Mouse (Mus musculus) hindbrain, embryonic 15.5 days (tissue): ENCODE results near the gene Clic5. TPM values are rescaled to one million over a fixed set of nuclear protein-coding genes. Genes with fewer than 3 reads are reported as not detected.

Experiments used
- polyA plus RNA-seq: library from polyadenylated mRNA; unstranded; fragments of >200 nt; fragmentation: Nextera tagmentation; extraction: Ambion mirVana; gene quantifications from 2 replicates; pipeline ENCODE4 v1.2.1, GENCODE M21; 2015

Gene Clic5
- polyA plus RNA-seq, 1 experiment from 2014 or later, result 0.18 TPM

Other genes starting within 250 kb of the Clic5 start
- 105 and 116 TPM in 2 replicates for gene Enpp5, start 109.8 kb upstream of the Clic5 start, polyA plus RNA-seq
- gene Enpp4, start 82.8 kb upstream of the Clic5 start, polyA plus RNA-seq, result 5.4 TPM in 2 replicates